Mouse (Mus musculus) urinary bladder, postnatal 36 days (tissue): ENCODE data around the gene B230217C12Rik.
"Not testable (repeated sequence)": the region's sequence is repeated elsewhere in the genome, so short reads cannot be mapped to it uniquely, and the experiment has no call there.

ENCODE experiments used
- DNase-seq, 2 experiments: peaks; one replicate each; pipeline ENCODE4 v3.0.0; 2022; ENCODE audit warnings: low spot score in 2 of 2, mixed read lengths in 1 of 2

B230217C12Rik gene

GRCm38 (mm10) chr11:97825295-97825694 lies 15.3 kb upstream of the B230217C12Rik start:
- no peak for DNase-seq

- DNase-seq, result no peak
Measured at GRCm38 (mm10) chr11:97825971-97826370, 14.6 kb upstream of the B230217C12Rik start.

GRCm38 (mm10) chr11:97826414-97826813 lies 14.2 kb upstream of the B230217C12Rik start:
- no peak for DNase-seq

- DNase-seq, result no peak
Measured at GRCm38 (mm10) chr11:97827654-97828053, 12.9 kb upstream of the B230217C12Rik start.

GRCm38 (mm10) chr11:97829365-97829764 lies 11.2 kb upstream of the B230217C12Rik start:
- no peak for DNase-seq

GRCm38 (mm10) chr11:97829913-97830476 lies 10.6 kb upstream of the B230217C12Rik start:
- DNase-seq, result no peak

- no peak for DNase-seq
Measured at GRCm38 (mm10) chr11:97830501-97830900, 10.1 kb upstream of the B230217C12Rik start.

- no peak for DNase-seq
Measured at GRCm38 (mm10) chr11:97832001-97832400, 8.6 kb upstream of the B230217C12Rik start.

GRCm38 (mm10) chr11:97833352-97833751 lies 7.2 kb upstream of the B230217C12Rik start:
- DNase-seq, result no peak

GRCm38 (mm10) chr11:97836541-97836940 lies 4.0 kb upstream of the B230217C12Rik start:
- DNase-seq, result no peak

- not testable (repeated sequence) for DNase-seq
Measured at GRCm38 (mm10) chr11:97837051-97837450, 3.5 kb upstream of the B230217C12Rik start.

- DNase-seq, result no peak
Measured at GRCm38 (mm10) chr11:97837641-97838149, 2.9 kb upstream of the B230217C12Rik start.

- DNase-seq, result no peak
Measured at GRCm38 (mm10) chr11:97838779-97839440, 1.7 kb upstream of the B230217C12Rik start.

- no peak for DNase-seq
Measured at GRCm38 (mm10) chr11:97839441-97840134, 992 bp upstream of the B230217C12Rik start.

- DNase-seq, result no peak
Measured at GRCm38 (mm10) chr11:97840135-97840490, 467 bp upstream of the B230217C12Rik start.

- DNase-seq, result peak in 1 of 2 experiments; percentile 61
Measured at GRCm38 (mm10) chr11:97840991-97841661, 546 bp downstream of the B230217C12Rik start.

- DNase-seq, result no peak
Measured at GRCm38 (mm10) chr11:97842001-97842400, 1.4 kb downstream of the B230217C12Rik start.

- DNase-seq, result no peak
Measured at GRCm38 (mm10) chr11:97850367-97850766, 9.8 kb downstream of the B230217C12Rik start.

- no peak for DNase-seq
Measured at GRCm38 (mm10) chr11:97851601-97852000, 11.0 kb downstream of the B230217C12Rik start.

- DNase-seq, result no peak
Measured at GRCm38 (mm10) chr11:97855473-97855872, 14.9 kb downstream of the B230217C12Rik start.

GRCm38 (mm10) chr11:97862148-97862547 lies 21.6 kb downstream of the B230217C12Rik start:
- no peak for DNase-seq

- no peak for DNase-seq
Measured at GRCm38 (mm10) chr11:97865421-97865820, 24.8 kb downstream of the B230217C12Rik start.
